Mouse (Mus musculus): Measurements from ENCODE around the gene Fam76a.

DNA sequence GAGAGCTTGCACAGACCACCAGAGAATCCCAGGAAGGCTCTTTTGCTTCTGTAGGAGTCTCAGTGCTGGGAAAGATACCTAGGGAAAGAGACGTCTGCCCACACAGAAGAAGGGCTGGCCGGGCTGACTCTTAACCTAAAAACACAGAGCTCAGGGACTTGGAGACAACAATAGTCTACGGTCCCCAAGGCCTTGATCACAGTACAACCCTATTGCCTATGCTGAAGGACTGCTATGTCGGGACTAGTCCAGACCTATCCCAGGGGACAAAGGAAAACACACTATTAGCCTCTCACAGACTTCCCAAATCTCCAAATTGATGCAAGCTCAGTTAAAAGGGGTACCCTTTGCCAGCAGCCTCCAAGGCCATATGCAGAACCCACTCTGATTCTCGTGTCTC is 39.5 kb upstream of the Fam76a start:
- TF ChIP-seq EP300 (IDR thresholded peaks at IDR 0.05; ENCODE audit: low read depth) (no peak), CTCF (IDR thresholded peaks at IDR 0.05; ENCODE audit: low read depth) (no peak)
